In genomic region chr9:48298983-48299382, GRCm38 (mm10) we compare ENCODE assay signal across 17 mouse cellular contexts. TPM values are rescaled to one million over a fixed set of nuclear protein-coding genes. Genes with fewer than 3 reads are reported as not detected.
"Had no signal": no experiment of that assay in that cellular context is flagged by ENCODE, and none has a peak within 500 bp of the region (broad histone marks: within the 10 kb centered on the region; RNA-seq: fewer than 3 reads in every experiment).

No protein-coding gene starts in this region.

- H3K4me2 ChIP-seq: limb, embryonic 15.5 days; liver, embryonic 12.5 days; lung, embryonic 14.5 days; midbrain, embryonic 11.5 days; midbrain, embryonic 15.5 days; neural tube, embryonic 13.5 days had no signal

- H3K27me3 ChIP-seq: limb, embryonic 15.5 days; liver, embryonic 12.5 days; midbrain, embryonic 15.5 days; neural tube, embryonic 13.5 days had no signal

- H3K27ac ChIP-seq: limb, embryonic 15.5 days; liver, embryonic 12.5 days; macrophage; midbrain, embryonic 15.5 days; neural tube, embryonic 13.5 days had no signal

- H3K9me3 ChIP-seq: limb, embryonic 15.5 days; liver, embryonic 12.5 days; megakaryocyte, embryonic 14.5 days; midbrain, embryonic 15.5 days; neural tube, embryonic 13.5 days had no signal

- H3K4me1 ChIP-seq: limb, embryonic 15.5 days; liver, embryonic 12.5 days; midbrain, embryonic 15.5 days; neural tube, embryonic 13.5 days had no signal

- H3K36me3 ChIP-seq: limb, embryonic 15.5 days; liver, embryonic 12.5 days; midbrain, embryonic 15.5 days; neural tube, embryonic 13.5 days had no signal

- ATAC-seq: liver, embryonic 12.5 days; midbrain, embryonic 15.5 days had no signal

- H3K4me3 ChIP-seq: limb, embryonic 15.5 days; liver, embryonic 12.5 days; megakaryocyte, embryonic 14.5 days; midbrain, embryonic 15.5 days; neural tube, embryonic 13.5 days had no signal

- H3K9ac ChIP-seq: limb, embryonic 15.5 days; liver, embryonic 12.5 days; lung, embryonic 14.5 days; midbrain, embryonic 15.5 days; neural tube, embryonic 13.5 days had no signal

- DNase-seq: kidney, postnatal 10 days; layer of hippocampus, adult 9-11 months; layer of hippocampus, postnatal 36 days; lung, embryonic 14.5 days; lung, postnatal 10 days; retina, postnatal 1 day; right cerebral cortex, postnatal 4 days; spleen, adult 18-20 months; thymus, adult 18-20 months; thymus, postnatal 14 days had no signal

RNA-seq across cellular contexts. Expression of gene Nxpe2, which starts 54.3 kb away (rescaled TPM):
- polyA plus RNA-seq: macrophage had no signal
